Mouse (Mus musculus) CH12.LX (cell line): ENCODE measurements around the gene Gm42417. TPM values are rescaled to one million over a fixed set of nuclear protein-coding genes. Genes with fewer than 3 reads are reported as not detected.

ENCODE experiments used
- DNase-seq: peaks from one replicate; pipeline ENCODE4 v3.0.0-alpha.2; 2013; ENCODE audit errors: extremely low read depth
- H3K27ac ChIP-seq: 2 replicates; pipeline ENCODE4 v1.5.1; 2012; ENCODE audit warnings: low read depth, mild to moderate bottlenecking, control low read depth, moderate library complexity; ENCODE audit not compliant: insufficient read depth
- H3K27me3 ChIP-seq: replicated peaks from 2 replicates; pipeline ENCODE3; 2012; ENCODE audit warnings: inconsistent platforms
- H3K36me3 ChIP-seq, 2 experiments: replicated peaks in 1 of 2; 2 replicates each; pipeline versions ENCODE3 to v1.6.1; 2012; ENCODE audit warnings: inconsistent platforms in 1 of 2, low read length in 1 of 2, mild to moderate bottlenecking in 1 of 2, mixed read lengths in 1 of 2, moderate library complexity in 1 of 2; ENCODE audit not compliant: control insufficient read depth in 1 of 2, insufficient read depth in 1 of 2
- H3K4me1 ChIP-seq, 2 experiments: 2 replicates each; pipeline ENCODE4 v1.6.1; 2012; ENCODE audit warnings: inconsistent platforms in 1 of 2, moderate library complexity in 1 of 2; ENCODE audit not compliant: insufficient read depth in 2 of 2, control insufficient read depth in 1 of 2
- H3K4me2 ChIP-seq: 2 replicates; pipeline ENCODE4 v1.6.1; 2012; ENCODE audit warnings: low read depth, mild to moderate bottlenecking, control low read depth; ENCODE audit not compliant: poor library complexity, insufficient read depth, severe bottlenecking
- H3K4me3 ChIP-seq, 3 experiments: fragments of 150-350 bp in 1 of 3; sonication (generic) in 1 of 3; replicated peaks in 1 of 3; 2 replicates each; pipeline versions ENCODE3 to v1.5.1; 2011 to 2012; ENCODE audit warnings: low read depth in 2 of 3, low read length in 2 of 3, mild to moderate bottlenecking in 2 of 3, moderate library complexity in 2 of 3, control low read depth in 1 of 3, improper control_type of control experiment in 1 of 3, inconsistent platforms in 1 of 3, mixed read lengths in 1 of 3; ENCODE audit not compliant: poor library complexity in 1 of 3
- H3K79me2 ChIP-seq: replicated peaks from 2 replicates; pipeline ENCODE4 v1.6.1; 2012; ENCODE audit warnings: mild to moderate bottlenecking, moderate library complexity; ENCODE audit not compliant: control insufficient read depth, poor library complexity, insufficient read depth, severe bottlenecking; ENCODE audit errors: extremely low read depth
- H3K9ac ChIP-seq: 2 replicates; pipeline ENCODE4 v1.6.1; 2012; ENCODE audit warnings: low read depth, mild to moderate bottlenecking, control low read depth, moderate library complexity; ENCODE audit not compliant: insufficient read depth
- H3K9me3 ChIP-seq: replicated peaks from 2 replicates; pipeline ENCODE3; 2012; ENCODE audit warnings: low read length, inconsistent platforms, mixed read lengths
- CHD1 ChIP-seq: IDR thresholded peaks from 2 replicates; pipeline ENCODE4 v1.6.1; 2012; ENCODE audit warnings: low read depth, low read length, improper control_type of control experiment, inconsistent platforms
- E2F4 ChIP-seq: IDR thresholded peaks from 2 replicates; pipeline ENCODE4 v1.6.1; 2011; ENCODE audit warnings: low read depth, low read length, improper control_type of control experiment; ENCODE audit not compliant: insufficient replicate concordance
- EP300 ChIP-seq: IDR thresholded peaks from 2 replicates; pipeline ENCODE4 v1.6.1; 2011; ENCODE audit warnings: low read length, improper control_type of control experiment
- GABPA ChIP-seq: IDR thresholded peaks from 2 replicates; pipeline ENCODE4 v1.6.1; 2012; ENCODE audit warnings: low read depth, low read length, improper control_type of control experiment, inconsistent platforms; ENCODE audit not compliant: insufficient replicate concordance
- HCFC1 ChIP-seq: IDR thresholded peaks from 2 replicates; pipeline ENCODE4 v1.6.1; 2012; ENCODE audit warnings: low read depth, mild to moderate bottlenecking, inconsistent platforms, low read length, improper control_type of control experiment
- JUN ChIP-seq: IDR thresholded peaks from 2 replicates; pipeline ENCODE4 v1.6.1; 2011; ENCODE audit warnings: low read depth, mild to moderate bottlenecking, low read length, improper control_type of control experiment, moderate library complexity; ENCODE audit not compliant: insufficient read depth
- JUND ChIP-seq: conservative IDR thresholded peaks from 2 replicates; pipeline ENCODE4 v1.6.1; 2011; ENCODE audit warnings: low read depth, low read length, improper control_type of control experiment
- KAT2A ChIP-seq: IDR thresholded peaks from 2 replicates; pipeline ENCODE4 v1.6.1; 2012; ENCODE audit warnings: low read length, improper control_type of control experiment, inconsistent platforms; ENCODE audit not compliant: insufficient replicate concordance
- MAFK ChIP-seq: IDR thresholded peaks from 2 replicates; pipeline ENCODE4 v1.6.1; 2011; ENCODE audit warnings: low read length, improper control_type of control experiment; ENCODE audit not compliant: insufficient replicate concordance
- MAX ChIP-seq: IDR thresholded peaks from 2 replicates; pipeline ENCODE4 v1.6.1; 2011; ENCODE audit warnings: low read length, improper control_type of control experiment
- MYC ChIP-seq: IDR thresholded peaks from 2 replicates; pipeline ENCODE4 v1.6.1; 2011; ENCODE audit warnings: low read depth, mild to moderate bottlenecking, improper control_type of control experiment, low read length
- PAX5 ChIP-seq: IDR thresholded peaks from 2 replicates; pipeline ENCODE4 v1.6.1; 2012; ENCODE audit warnings: low read length, inconsistent platforms, mixed read lengths
- RAD21 ChIP-seq: IDR thresholded peaks from 2 replicates; pipeline ENCODE4 v1.6.1; 2011; ENCODE audit warnings: low read depth, mild to moderate bottlenecking, low read length, improper control_type of control experiment, moderate library complexity
- RCOR1 ChIP-seq: conservative IDR thresholded peaks from 2 replicates; pipeline ENCODE4 v1.6.1; 2012; ENCODE audit warnings: low read depth, mild to moderate bottlenecking, inconsistent platforms, low read length, improper control_type of control experiment
- TBP ChIP-seq: conservative IDR thresholded peaks from 2 replicates; pipeline ENCODE4 v1.6.1; 2011; ENCODE audit warnings: low read depth, low read length, improper control_type of control experiment
- TCF12 ChIP-seq: IDR thresholded peaks from 2 replicates; pipeline ENCODE4 v1.6.1; 2014; ENCODE audit warnings: low read depth, mild to moderate bottlenecking, inconsistent platforms, low read length, improper control_type of control experiment
- ZC3H11A ChIP-seq: IDR thresholded peaks from 2 replicates; pipeline ENCODE4 v1.6.1; 2012; ENCODE audit warnings: low read depth, mild to moderate bottlenecking, inconsistent platforms, low read length, improper control_type of control experiment
- ZKSCAN1 ChIP-seq: IDR thresholded peaks from 2 replicates; pipeline ENCODE4 v1.6.1; 2012; ENCODE audit warnings: low read depth, inconsistent platforms, low read length, improper control_type of control experiment, borderline replicate concordance
- ZMIZ1 ChIP-seq: IDR thresholded peaks from 2 replicates; pipeline ENCODE4 v1.6.1; 2012; ENCODE audit warnings: low read depth, mild to moderate bottlenecking, inconsistent platforms, low read length, improper control_type of control experiment
- ZNF384 ChIP-seq: IDR thresholded peaks from 2 replicates; pipeline ENCODE4 v1.6.1; 2012; ENCODE audit warnings: low read depth, low read length, improper control_type of control experiment, inconsistent platforms
- dilution Hi-C: fragments of 300-500 bp; cut with MboI; formaldehyde crosslinking; loops from 2 replicates; pipeline ENCODE4 v1.14.3; 2020; ENCODE audit warnings: low sequenced_read_pairs; ENCODE audit not compliant: extremely low pct_unique_long_range_greater_than_20kb, extremely low pct_ligation_motif_present
- in situ Hi-C: fragments of 300-500 bp; cut with MboI; formaldehyde crosslinking; loops from 3 replicates; pipeline ENCODE4 v1.14.3; 2019; ENCODE audit warnings: low sequenced_read_pairs, low pct_ligation_motif_present, low pct_unique_long_range_greater_than_20kb, mixed read lengths
- polyA plus RNA-seq: library from polyadenylated mRNA; unstranded; fragments of >175 nt; gene quantifications from 2 replicates; pipeline ENCODE4 v1.2.1, GENCODE M21; 2012; ENCODE audit warnings: low read depth; ENCODE audit not compliant: insufficient read length
- total RNA-seq, 2 experiments: library from RNA; depleted of rRNA; stranded (reverse); fragments of 300-350 nt in 1 of 2; fragments of >200 nt in 1 of 2; gene quantifications; 2 replicates each; pipeline ENCODE4 v1.2.3; 2012 to 2014

Gene Gm42417
- total and polyA plus RNA-seq, 3 experiments: 0.08 to 3.9 TPM; not detected in 1

DNA sequence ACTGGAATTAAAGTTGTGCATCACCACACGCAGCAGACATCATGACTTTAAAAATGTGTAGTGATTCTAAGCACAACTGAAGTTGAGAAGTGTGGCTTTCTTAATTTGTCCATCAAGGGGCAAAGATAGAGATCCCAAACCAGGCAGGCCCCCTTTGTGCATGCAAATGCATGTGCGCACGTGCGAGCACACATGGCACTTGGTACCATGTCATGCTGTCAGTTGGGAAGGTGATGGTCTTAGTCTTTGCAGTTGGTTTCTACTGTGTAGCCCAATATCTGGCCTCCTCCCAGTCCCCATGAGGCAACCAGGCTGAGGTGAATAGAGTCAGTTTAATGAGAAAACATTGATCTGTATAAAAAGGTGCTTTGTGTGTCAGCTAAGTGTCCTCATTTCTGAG is 9.4 kb downstream of the Gm42417 start:
- Histone ChIP-seq H3K27me3 (no peaks in the 10 kb centered on the region), H3K36me3 (peaks cover 50 to 75% of the 10 kb centered on the region in 2 experiments), H3K4me2 (no peak overlapping the region), H3K27ac (no peak overlapping the region), H3K4me3 (no peak overlapping the region), H3K9ac (no peak overlapping the region), H3K79me2 (no peaks in the 10 kb centered on the region), H3K9me3 (no peaks in the 10 kb centered on the region), H3K4me1 (no peaks in the 10 kb centered on the region)
- dilution Hi-C loops (no loop called here), in situ Hi-C loops (no loop called here)
- DNase-seq: no peak
- TF ChIP-seq ZC3H11A (no peak), ZNF384 (no peak), TBP (no peak), GABPA (no peak), ZMIZ1 (no peak), E2F4 (no peak), PAX5 (no peak), JUND (no peak), ZKSCAN1 (no peak), MYC (no peak), RAD21 (no peak)

- no peaks in the 10 kb centered on the region for H3K27me3 ChIP-seq
- no peak overlapping the region for H3K4me3 ChIP-seq
- no peak overlapping the region for H3K9ac ChIP-seq
- no peak overlapping the region for H3K27ac ChIP-seq
- H3K4me2 ChIP-seq: no peak overlapping the region
- dilution Hi-C loops (no loop called here), in situ Hi-C loops (no loop called here)
- H3K9me3 ChIP-seq: no peaks in the 10 kb centered on the region
- H3K79me2 ChIP-seq: no peaks in the 10 kb centered on the region
- no peaks in the 10 kb centered on the region for H3K4me1 ChIP-seq
- H3K36me3 ChIP-seq: peaks cover 54 to 76% of the 10 kb centered on the region in 2 experiments
- DNase-seq: no peak
- no peak for TF ChIP-seq KAT2A
- no peak for TF ChIP-seq JUN
- no peak for TF ChIP-seq ZMIZ1
- TF ChIP-seq MAFK: no peak
- TF ChIP-seq MAX: no peak
- TF ChIP-seq CHD1: no peak
- no peak for TF ChIP-seq GABPA
- no peak for TF ChIP-seq TCF12
- TF ChIP-seq HCFC1: no peak
- TF ChIP-seq RCOR1: no peak
- no peak for TF ChIP-seq EP300
- no peak for TF ChIP-seq ZNF384
- TF ChIP-seq, all 38 proteins: peak for 0
These were observed 10.0 kb downstream of the Gm42417 start for GRCm38 (mm10) chr1:36529274-36529673.
